In the genomic region with DNA sequence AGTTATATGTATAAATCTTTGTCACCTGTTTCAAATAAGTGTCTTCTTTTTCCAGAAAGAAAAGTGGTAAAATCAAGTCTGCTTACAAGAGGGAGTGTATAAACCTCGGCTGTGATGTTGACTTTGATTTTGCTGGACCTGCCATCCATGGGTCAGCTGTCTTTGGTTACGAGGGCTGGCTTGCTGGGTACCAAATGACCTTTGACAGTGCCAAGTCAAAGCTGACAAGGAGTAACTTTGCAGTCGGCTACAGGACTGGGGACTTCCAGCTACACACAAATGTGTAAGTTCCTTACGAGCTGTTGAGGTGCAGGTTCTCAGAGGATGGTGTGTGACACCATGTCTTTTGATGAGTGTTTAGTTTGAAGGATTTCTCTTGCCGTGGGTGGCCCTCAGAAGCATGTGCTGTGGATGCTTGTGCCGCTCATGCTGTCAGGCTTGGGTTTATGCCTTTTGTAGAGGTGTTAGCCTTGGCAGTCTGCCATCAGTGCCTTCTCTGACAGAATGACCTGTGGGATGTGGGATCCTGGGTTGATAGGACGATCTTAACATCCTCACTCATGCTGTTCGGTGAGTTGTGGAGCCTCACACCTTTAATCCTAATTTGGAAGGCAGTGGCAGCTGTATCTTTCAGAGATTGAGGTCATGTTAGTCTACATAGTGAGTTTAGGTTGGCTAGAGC, we compare ENCODE assay signal across 20 mouse cellular contexts.
"Had no signal": no experiment of that assay in that cellular context is flagged by ENCODE, and none has a peak within 500 bp of the region (broad histone marks: within the 10 kb centered on the region; RNA-seq: fewer than 3 reads in every experiment).

No protein-coding gene starts in this region.

- ATAC-seq: liver, embryonic 12.5 days; midbrain, embryonic 13.5 days had no signal

- H3K27me3 ChIP-seq: limb, embryonic 13.5 days; liver, embryonic 12.5 days; liver, embryonic 15.5 days; midbrain, embryonic 13.5 days; neural tube, embryonic 12.5 days; neural tube, embryonic 15.5 days had no signal

- H3K9me3 ChIP-seq: limb, embryonic 10.5 days; limb, embryonic 13.5 days; liver, embryonic 12.5 days; liver, embryonic 15.5 days; midbrain, embryonic 13.5 days; neural tube, embryonic 12.5 days; neural tube, embryonic 15.5 days had no signal

- H3K4me2 ChIP-seq: limb, embryonic 13.5 days; liver, embryonic 12.5 days; liver, embryonic 15.5 days; midbrain, embryonic 13.5 days; neural tube, embryonic 12.5 days; neural tube, embryonic 15.5 days had no signal

- H3K4me3 ChIP-seq: layer of hippocampus, adult 2 months; limb, embryonic 10.5 days; limb, embryonic 13.5 days; liver, embryonic 12.5 days; liver, embryonic 15.5 days; midbrain, embryonic 13.5 days; neural tube, embryonic 12.5 days; neural tube, embryonic 15.5 days had no signal

- H3K9ac ChIP-seq: limb, embryonic 13.5 days; liver, embryonic 12.5 days; liver, embryonic 15.5 days; midbrain, embryonic 13.5 days; neural tube, embryonic 12.5 days; neural tube, embryonic 15.5 days had no signal

- DNase-seq: layer of hippocampus, adult 9-11 months; liver; lung, adult 18-20 months; right cerebral cortex, adult 18-20 months; right cerebral cortex, postnatal 14 days; right cerebral cortex, postnatal 4 days; thymus, adult 2 months; thymus, postnatal 14 days; thymus, postnatal 4 days had no signal

- H3K27ac ChIP-seq: kidney, postnatal 0 days; layer of hippocampus, adult 2 months; limb, embryonic 10.5 days; limb, embryonic 13.5 days; liver, embryonic 12.5 days; liver, embryonic 15.5 days; macrophage; midbrain, embryonic 13.5 days; neural tube, embryonic 12.5 days; neural tube, embryonic 15.5 days; stomach, postnatal 0 days had no signal
